Mouse (Mus musculus): ENCODE results near the gene Tceanc. TPM values are rescaled to one million over a fixed set of nuclear protein-coding genes. Genes with fewer than 3 reads are reported as not detected.
A peak's percentile ranks its signal among the peaks of the same experiment; 100 is the strongest.

Tceanc gene
- polyA plus RNA-seq, 1 experiment from 2014 or later = 11.1 TPM

- Histone ChIP-seq H3K4me2 (ENCODE audit: low read depth) (peak overlapping the region; percentile 46), H3K36me3 (ENCODE audit: control insufficient read depth, insufficient read depth, low read length) (no peaks in the 10 kb centered on the region), H3K4me3 (ENCODE audit: low read depth, low read length) (peak overlapping the region; percentile 45), H3K9me3 (ENCODE audit: control insufficient read depth, low read length) (no peaks in the 10 kb centered on the region), H3K4me1 (ENCODE audit: control insufficient read depth, insufficient read depth, low read length) (no peaks in the 10 kb centered on the region), H3K9ac (ENCODE audit: low read length) (peak overlapping the region; percentile 79), H3K27me3 (ENCODE audit: control insufficient read depth, insufficient read depth, low read length) (no peaks in the 10 kb centered on the region), H3K27ac (ENCODE audit: low read depth, low read length) (peak overlapping the region; percentile 94)
- 21% methylated on average over 55 of the region's 65 CpGs for WGBS
- peak; percentile 98 for ATAC-seq (ENCODE audit: insufficient read depth, low FRiP score, low TSS enrichment)
- DNase-seq (ENCODE audit: low spot score) = peak; percentile 94
Observed at GRCm38 (mm10) chrX:166509761-166510738, 8.3 kb downstream of the Tceanc start.

DNA sequence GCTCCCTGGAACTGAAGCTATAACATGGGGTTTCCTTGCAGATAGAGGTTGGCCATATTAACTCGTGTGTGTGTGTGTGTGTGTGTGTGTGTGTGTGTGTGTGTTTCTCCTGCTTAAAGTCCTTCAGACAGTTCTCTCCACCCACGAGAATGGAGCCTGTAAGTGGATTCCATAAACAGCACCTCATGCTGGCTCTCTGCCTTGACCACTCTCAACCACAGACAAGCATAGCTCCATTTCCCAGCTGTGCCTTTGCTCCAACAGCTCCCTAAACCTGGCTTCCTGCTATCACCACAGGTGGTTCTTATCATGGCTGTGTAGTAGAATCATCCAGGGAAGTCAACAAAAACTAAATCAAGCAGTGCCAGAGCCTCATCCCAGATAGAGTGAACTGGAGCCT, 13.9 kb downstream of the Tceanc start:
- Histone ChIP-seq H3K4me3 (ENCODE audit: low read depth, low read length) (no peak overlapping the region), H3K27ac (ENCODE audit: low read depth, low read length) (no peak overlapping the region), H3K9ac (ENCODE audit: low read length) (no peak overlapping the region), H3K9me3 (ENCODE audit: control insufficient read depth, low read length) (no peaks in the 10 kb centered on the region), H3K4me2 (ENCODE audit: low read depth) (no peak overlapping the region), H3K27me3 (ENCODE audit: control insufficient read depth, insufficient read depth, low read length) (no peaks in the 10 kb centered on the region), H3K36me3 (ENCODE audit: control insufficient read depth, insufficient read depth, low read length) (no peaks in the 10 kb centered on the region), H3K4me1 (ENCODE audit: control insufficient read depth, insufficient read depth, low read length) (no peaks in the 10 kb centered on the region)
- WGBS = 59% methylated on average over 2 of the region's 2 CpGs
- ATAC-seq (ENCODE audit: insufficient read depth, low FRiP score, low TSS enrichment) (no peak), DNase-seq (ENCODE audit: low spot score) (no peak)

DNA sequence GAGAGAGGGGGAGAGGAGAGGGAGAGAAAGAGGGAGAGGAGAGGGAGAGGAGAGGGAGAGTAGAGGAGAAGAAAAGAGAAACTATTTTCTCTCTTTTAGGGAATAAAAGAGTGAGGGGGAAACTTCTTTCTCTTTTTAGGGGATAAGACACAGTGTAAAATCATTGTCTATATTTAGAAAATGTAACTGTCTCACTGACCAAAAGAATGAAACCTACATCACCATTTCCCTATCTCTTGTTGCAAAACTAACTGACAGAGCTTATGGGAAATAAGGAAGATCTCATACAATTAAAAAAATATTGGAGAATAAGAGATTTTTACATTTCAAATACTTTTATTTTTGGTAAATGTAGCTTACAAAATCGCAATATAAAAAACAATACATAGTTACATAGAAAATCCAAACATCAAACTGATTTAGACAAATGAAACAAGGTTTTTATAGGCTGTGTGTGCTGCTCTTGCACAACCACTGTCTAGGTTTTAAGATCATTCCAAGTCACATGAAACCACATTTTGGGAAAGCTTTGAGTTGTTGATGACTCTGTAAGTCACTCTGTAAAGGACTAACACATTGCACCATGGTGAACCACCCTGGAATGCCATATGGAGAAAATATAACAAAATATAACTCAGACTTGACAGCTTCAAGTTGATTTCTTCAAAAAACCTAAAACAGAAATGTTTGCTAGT, 18.7 kb downstream of the Tceanc start:
- DNase-seq (ENCODE audit: low spot score) = no peak
- no peaks in the 10 kb centered on the region for H3K27me3 ChIP-seq (ENCODE audit: control insufficient read depth, insufficient read depth, low read length)
- H3K9me3 ChIP-seq (ENCODE audit: control insufficient read depth, low read length) = no peaks in the 10 kb centered on the region
- H3K9ac ChIP-seq (ENCODE audit: low read length) = no peak overlapping the region
- H3K4me2 ChIP-seq (ENCODE audit: low read depth) = no peak overlapping the region
- no peak overlapping the region for H3K4me3 ChIP-seq (ENCODE audit: low read depth, low read length)
- no peak overlapping the region for H3K27ac ChIP-seq (ENCODE audit: low read depth, low read length)
- no peaks in the 10 kb centered on the region for H3K36me3 ChIP-seq (ENCODE audit: control insufficient read depth, insufficient read depth, low read length)
- WGBS = 77% methylated on average over 1 of the region's 1 CpGs
- no peaks in the 10 kb centered on the region for H3K4me1 ChIP-seq (ENCODE audit: control insufficient read depth, insufficient read depth, low read length)
- ATAC-seq (ENCODE audit: insufficient read depth, low FRiP score, low TSS enrichment) = no peak

GRCm38 (mm10) chrX:166497771-166498170, 20.6 kb downstream of the Tceanc start:
- no peak overlapping the region for H3K9ac ChIP-seq (ENCODE audit: low read length)
- H3K36me3 ChIP-seq (ENCODE audit: control insufficient read depth, insufficient read depth, low read length) = no peaks in the 10 kb centered on the region
- no peaks in the 10 kb centered on the region for H3K9me3 ChIP-seq (ENCODE audit: control insufficient read depth, low read length)
- no peaks in the 10 kb centered on the region for H3K27me3 ChIP-seq (ENCODE audit: control insufficient read depth, insufficient read depth, low read length)
- H3K4me2 ChIP-seq (ENCODE audit: low read depth) = no peak overlapping the region
- H3K4me3 ChIP-seq (ENCODE audit: low read depth, low read length) = no peak overlapping the region
- DNase-seq (ENCODE audit: low spot score) = no peak
- H3K27ac ChIP-seq (ENCODE audit: low read depth, low read length) = no peak overlapping the region
- no peaks in the 10 kb centered on the region for H3K4me1 ChIP-seq (ENCODE audit: control insufficient read depth, insufficient read depth, low read length)
- ATAC-seq (ENCODE audit: insufficient read depth, low FRiP score, low TSS enrichment) = peak; percentile 74
- 50% methylated on average over 4 of the region's 4 CpGs for WGBS

DNA sequence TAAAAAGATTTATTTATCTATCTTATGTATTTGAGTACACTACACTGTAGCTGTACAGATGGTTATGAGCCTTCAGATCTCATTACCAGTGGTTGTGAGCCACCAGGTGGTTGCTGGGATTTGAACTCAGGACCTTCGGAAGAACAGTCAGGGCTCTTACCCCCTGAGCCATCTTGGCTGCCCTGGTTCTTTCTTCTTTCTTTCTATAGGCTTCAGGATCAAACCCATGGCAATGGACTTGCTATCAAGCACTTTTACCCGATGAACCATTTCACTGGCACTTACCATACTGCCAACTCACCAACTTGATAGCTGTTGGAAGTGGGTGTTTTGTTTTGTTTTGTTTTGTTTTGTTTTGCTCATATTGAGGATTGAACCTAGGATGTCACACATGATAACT, 23.3 kb downstream of the Tceanc start:
- WGBS = 93% methylated on average over 2 of the region's 2 CpGs
- Histone ChIP-seq H3K27ac (ENCODE audit: low read depth, low read length) (no peak overlapping the region), H3K27me3 (ENCODE audit: control insufficient read depth, insufficient read depth, low read length) (no peaks in the 10 kb centered on the region), H3K9me3 (ENCODE audit: control insufficient read depth, low read length) (no peaks in the 10 kb centered on the region), H3K4me3 (ENCODE audit: low read depth, low read length) (no peak overlapping the region), H3K9ac (ENCODE audit: low read length) (no peak overlapping the region), H3K4me1 (ENCODE audit: control insufficient read depth, insufficient read depth, low read length) (no peaks in the 10 kb centered on the region), H3K36me3 (ENCODE audit: control insufficient read depth, insufficient read depth, low read length) (no peaks in the 10 kb centered on the region), H3K4me2 (ENCODE audit: low read depth) (no peak overlapping the region)
- DNase-seq (ENCODE audit: low spot score) = no peak
- no peak for ATAC-seq (ENCODE audit: insufficient read depth, low FRiP score, low TSS enrichment)

DNA sequence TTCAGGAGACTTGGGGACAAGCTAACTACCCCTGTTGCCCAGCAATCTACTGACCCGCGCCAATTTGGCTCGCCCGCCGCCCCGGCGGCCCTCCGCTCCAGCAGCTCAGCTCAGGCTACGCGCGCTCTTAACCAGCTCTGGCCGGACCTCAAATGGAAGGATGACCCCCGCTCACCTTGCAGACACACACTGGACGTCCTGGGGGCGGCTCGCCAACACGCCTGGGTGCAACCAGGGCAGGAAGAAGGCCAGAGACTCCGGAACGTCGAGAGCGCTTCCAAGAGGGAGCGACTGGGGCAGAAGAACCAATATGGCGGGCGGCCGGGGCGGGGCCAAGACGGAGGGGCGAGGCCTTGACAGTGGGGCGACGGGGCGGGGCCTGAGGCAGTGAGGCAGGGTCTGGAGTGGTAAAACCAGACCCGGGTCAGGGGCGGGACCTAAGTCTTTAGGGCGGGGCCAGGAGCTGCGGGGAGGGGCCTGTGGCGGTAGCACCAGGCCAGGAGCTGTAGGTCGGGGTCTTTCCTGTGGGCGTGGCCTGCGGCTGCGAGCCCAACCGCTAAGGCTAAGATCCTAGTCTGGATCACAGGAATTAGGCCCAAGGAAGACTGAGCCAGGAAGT, 38.9 kb downstream of the Tceanc start, which contains the start of gene Rab9:
Gene Rab9, minus strand, starts transcription at position 503 of the 619 bp plus-strand sequence.
- Histone ChIP-seq H3K4me2 (ENCODE audit: low read depth) (peak within 1 kb of the TSS; percentile 53), H3K9ac (ENCODE audit: low read length) (peak within 1 kb of the TSS; percentile 78), H3K4me1 (ENCODE audit: control insufficient read depth, insufficient read depth, low read length) (no peaks in the 10 kb centered on the region), H3K27me3 (ENCODE audit: control insufficient read depth, insufficient read depth, low read length) (no peaks in the 10 kb centered on the region), H3K36me3 (ENCODE audit: control insufficient read depth, insufficient read depth, low read length) (no peaks in the 10 kb centered on the region), H3K4me3 (ENCODE audit: low read depth, low read length) (peak within 1 kb of the TSS; percentile 61), H3K9me3 (ENCODE audit: control insufficient read depth, low read length) (no peaks in the 10 kb centered on the region), H3K27ac (ENCODE audit: low read depth, low read length) (0 out of 2 replicates have a peak within 1 kb of the TSS, but pooled peaks have one; percentile 34)
- ATAC-seq (ENCODE audit: insufficient read depth, low FRiP score, low TSS enrichment) (peak; percentile 99), DNase-seq (ENCODE audit: low spot score) (peak; percentile 91)
- whole genome bisulfite sequencing = 18% methylated on average over 37 of the region's 41 CpGs

DNA sequence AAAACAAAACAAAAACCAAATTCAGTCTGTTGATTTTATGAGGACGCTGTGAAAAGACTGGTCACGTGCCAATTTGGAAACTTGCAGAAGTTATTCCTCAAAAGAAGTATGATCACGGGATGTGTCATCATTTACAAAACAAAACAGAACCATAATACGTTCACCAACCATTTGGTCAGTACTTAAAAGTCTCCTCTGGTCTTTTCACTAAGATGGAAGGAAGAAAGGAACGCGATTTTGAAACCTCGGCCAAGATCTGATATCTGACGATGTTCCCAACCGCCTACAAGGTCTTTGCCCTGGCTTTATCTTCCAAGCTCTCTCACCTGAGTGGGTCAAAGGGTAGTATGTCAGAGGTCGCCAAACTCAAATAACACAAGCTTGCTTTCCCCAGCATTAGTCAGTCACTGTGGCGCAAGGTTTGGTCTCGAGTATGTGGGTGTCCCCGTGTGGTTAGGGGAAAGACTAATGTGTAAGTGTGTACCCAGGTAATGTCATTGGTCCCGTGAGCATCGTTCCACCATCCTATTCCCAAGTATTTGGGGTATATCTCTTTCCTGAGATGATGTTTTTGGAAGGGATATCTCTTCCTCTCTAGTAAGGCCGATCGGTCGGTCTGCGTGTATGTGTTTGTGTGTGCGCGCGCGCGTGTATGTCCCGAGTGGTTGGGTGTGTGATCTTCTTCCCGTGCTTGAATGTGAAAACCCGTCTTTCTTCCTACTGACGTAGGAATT, 39.6 kb downstream of the Tceanc start:
- peak overlapping the region; percentile 53 for H3K4me2 ChIP-seq (ENCODE audit: low read depth)
- no peaks in the 10 kb centered on the region for H3K4me1 ChIP-seq (ENCODE audit: control insufficient read depth, insufficient read depth, low read length)
- DNase-seq (ENCODE audit: low spot score) = no peak
- WGBS = 24% methylated on average over 28 of the region's 28 CpGs
- H3K9ac ChIP-seq (ENCODE audit: low read length) = peak overlapping the region; percentile 78
- no peaks in the 10 kb centered on the region for H3K27me3 ChIP-seq (ENCODE audit: control insufficient read depth, insufficient read depth, low read length)
- H3K4me3 ChIP-seq (ENCODE audit: low read depth, low read length) = peak overlapping the region; percentile 61
- ATAC-seq (ENCODE audit: insufficient read depth, low FRiP score, low TSS enrichment) = peak; percentile 7
- no peaks in the 10 kb centered on the region for H3K36me3 ChIP-seq (ENCODE audit: control insufficient read depth, insufficient read depth, low read length)
- no peaks in the 10 kb centered on the region for H3K9me3 ChIP-seq (ENCODE audit: control insufficient read depth, low read length)
- 0 out of 2 replicates have a peak overlapping the region, but pooled peaks have one; percentile 34 for H3K27ac ChIP-seq (ENCODE audit: low read depth, low read length)

GRCm38 (mm10) chrX:166477393-166477792, 41.0 kb downstream of the Tceanc start:
- WGBS = 79% methylated on average over 6 of the region's 6 CpGs
- no peaks in the 10 kb centered on the region for H3K27me3 ChIP-seq (ENCODE audit: control insufficient read depth, insufficient read depth, low read length)
- H3K9ac ChIP-seq (ENCODE audit: low read length) = no peak overlapping the region
- H3K36me3 ChIP-seq (ENCODE audit: control insufficient read depth, insufficient read depth, low read length) = no peaks in the 10 kb centered on the region
- no peaks in the 10 kb centered on the region for H3K4me1 ChIP-seq (ENCODE audit: control insufficient read depth, insufficient read depth, low read length)
- ATAC-seq (ENCODE audit: insufficient read depth, low FRiP score, low TSS enrichment) = no peak
- H3K4me2 ChIP-seq (ENCODE audit: low read depth) = no peak overlapping the region
- H3K27ac ChIP-seq (ENCODE audit: low read depth, low read length) = no peak overlapping the region
- no peaks in the 10 kb centered on the region for H3K9me3 ChIP-seq (ENCODE audit: control insufficient read depth, low read length)
- DNase-seq (ENCODE audit: low spot score) = no peak
- H3K4me3 ChIP-seq (ENCODE audit: low read depth, low read length) = no peak overlapping the region

Measured in neural tube, embryonic 11.5 days (tissue).